Mouse (Mus musculus) forebrain, embryonic 11.5 days (tissue): ENCODE results near the gene Aldh1a2. TPM values are rescaled to one million over a fixed set of nuclear protein-coding genes. Genes with fewer than 3 reads are reported as not detected.

Experiments
- ATAC-seq: fragments of 200-750 bp; cut with Nextera tagmentation; replicated peaks from 2 replicates; pipeline ENCODE4 v1.8.0; 2017; ENCODE audit warnings: moderate TSS enrichment; ENCODE audit not compliant: low FRiP score
- DNase-seq: peaks from one replicate; pipeline ENCODE4 v3.0.0-alpha.2; 2017; ENCODE audit warnings: low spot score
- H3K27ac ChIP-seq: fragments of 300-500 bp; sonication (generic); 2 replicates; pipeline ENCODE4 v1.5.1; 2014; ENCODE audit warnings: low read depth, low read length
- H3K27me3 ChIP-seq: fragments of 300-500 bp; sonication (generic); 2 replicates; pipeline ENCODE4 v1.6.1; 2014; ENCODE audit warnings: mild to moderate bottlenecking, low read length, mixed read lengths; ENCODE audit not compliant: control insufficient read depth, insufficient read depth
- H3K36me3 ChIP-seq: fragments of 300-500 bp; sonication (generic); 2 replicates; pipeline ENCODE4 v1.6.1; 2014; ENCODE audit warnings: mild to moderate bottlenecking, low read length, moderate library complexity, mixed read lengths; ENCODE audit not compliant: control insufficient read depth, insufficient read depth
- H3K4me1 ChIP-seq: fragments of 300-500 bp; sonication (generic); replicated peaks from 2 replicates; pipeline ENCODE4 v1.6.1; 2014; ENCODE audit warnings: low read length, mixed read lengths; ENCODE audit not compliant: control insufficient read depth, insufficient read depth
- H3K4me2 ChIP-seq: fragments of 300-500 bp; sonication (generic); 2 replicates; pipeline ENCODE4 v1.6.1; 2014; ENCODE audit warnings: low read depth, mild to moderate bottlenecking, low read length, moderate library complexity, mixed read lengths; ENCODE audit not compliant: severe bottlenecking
- H3K4me3 ChIP-seq: fragments of 300-500 bp; sonication (generic); 2 replicates; pipeline ENCODE4 v1.5.1; 2014; ENCODE audit warnings: low read depth, low read length
- H3K9ac ChIP-seq: fragments of 300-500 bp; sonication (generic); 2 replicates; pipeline ENCODE4 v1.6.1; 2014; ENCODE audit warnings: low read length
- H3K9me3 ChIP-seq: fragments of 300-500 bp; sonication (generic); 2 replicates; pipeline ENCODE4 v1.6.1; 2016; ENCODE audit warnings: low read length, mixed read lengths; ENCODE audit not compliant: control insufficient read depth
- WGBS: fragments of 180-500 bp; shearing (Covaris S2); extraction: QIAGEN DNeasy Blood & Tissue Kit; methylation state at CpG from one replicate; pipeline ENCODE4 v1.1.7; 2014; 5-methylcytosine and 5-hydroxymethylcytosine counted together
- polyA plus RNA-seq: library from polyadenylated mRNA; unstranded; fragments of >200 nt; fragmentation: Nextera tagmentation; extraction: Ambion mirVana; gene quantifications from 2 replicates; pipeline ENCODE4 v1.2.1, GENCODE M21; 2014

Gene Aldh1a2
- polyA plus RNA-seq, 1 experiment from 2014 or later: 1.6 TPM

DNA sequence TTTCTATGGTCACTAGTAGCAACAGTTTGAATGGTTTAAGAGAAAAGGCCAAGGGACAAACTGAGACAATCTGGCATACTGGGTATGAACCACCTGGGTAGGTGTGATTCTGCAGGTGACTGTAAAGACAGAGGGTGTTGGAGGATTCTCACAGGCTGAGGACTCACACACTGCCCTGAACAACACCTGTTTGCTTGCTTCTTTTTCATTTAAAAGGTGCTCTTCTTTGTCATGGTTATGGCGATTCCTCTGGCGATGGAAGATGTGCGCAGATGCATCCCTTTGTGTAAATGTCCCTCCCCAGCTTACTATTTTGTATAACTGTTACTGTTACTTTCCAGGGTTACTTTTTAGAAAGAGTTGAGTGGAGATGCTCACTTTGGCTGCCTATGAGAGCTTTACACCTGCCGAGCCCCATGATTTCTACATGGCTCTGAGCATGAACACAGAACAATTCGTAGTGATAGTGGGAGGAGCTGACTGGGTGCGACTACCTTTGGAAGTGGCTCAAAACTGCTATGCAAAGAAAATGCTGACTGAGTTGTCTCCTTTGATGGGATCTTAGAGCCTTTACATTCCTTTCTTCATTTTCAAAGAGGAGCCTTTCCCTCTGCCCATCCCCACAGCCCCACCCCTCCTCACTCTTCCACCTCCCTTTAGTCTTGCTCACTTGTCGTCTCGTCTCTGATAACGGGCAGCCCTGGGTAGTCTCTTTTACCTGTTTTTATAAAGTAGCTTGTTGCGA lies 11.8 kb downstream of the Aldh1a2 start:
- ATAC-seq (no peak), DNase-seq (no peak)
- Histone ChIP-seq H3K4me3 (no peak overlapping the region), H3K4me2 (no peak overlapping the region), H3K4me1 (no peaks in the 10 kb centered on the region; the same call in 1 of the 2 replicates), H3K9me3 (no peaks in the 10 kb centered on the region), H3K36me3 (no peaks in the 10 kb centered on the region), H3K27ac (no peak overlapping the region), H3K27me3 (peaks cover 29% of the 10 kb centered on the region), H3K9ac (no peak overlapping the region)
- 30% methylated on average over 10 of the region's 10 CpGs for WGBS

DNA sequence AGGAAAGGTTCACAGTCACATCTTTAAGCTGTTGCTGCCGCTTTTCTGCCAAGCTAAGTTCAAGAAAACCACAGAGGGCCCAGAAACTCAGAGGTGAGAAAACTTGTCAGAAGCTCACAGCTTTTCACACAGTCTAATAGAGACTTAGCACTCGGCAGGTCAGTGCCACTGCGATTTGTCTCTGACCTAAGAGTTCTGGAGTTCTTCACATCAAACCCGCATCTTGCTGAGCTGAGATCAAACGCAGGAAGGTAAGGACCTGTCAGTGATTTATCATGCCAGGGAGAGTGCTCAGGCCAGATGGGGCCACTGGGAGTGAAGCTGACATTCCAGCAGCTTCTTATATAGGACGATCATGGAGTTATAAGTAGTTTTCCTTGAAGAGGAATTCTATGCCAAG lies 14.4 kb downstream of the Aldh1a2 start:
- no peak overlapping the region for H3K27ac ChIP-seq
- 31% methylated on average over 6 of the region's 6 CpGs for WGBS
- DNase-seq (no peak), ATAC-seq (no peak)
- no peak overlapping the region for H3K4me2 ChIP-seq
- H3K9ac ChIP-seq: no peak overlapping the region
- no peaks in the 10 kb centered on the region for H3K9me3 ChIP-seq
- peaks cover 29% of the 10 kb centered on the region for H3K27me3 ChIP-seq
- H3K36me3 ChIP-seq: no peaks in the 10 kb centered on the region
- H3K4me3 ChIP-seq: no peak overlapping the region
- no peaks in the 10 kb centered on the region; the same call in 1 of the 2 replicates for H3K4me1 ChIP-seq

GRCm38 (mm10) chr9:71236540-71236939 lies 21.0 kb downstream of the Aldh1a2 start:
- 95% methylated on average over 1 of the region's 1 CpGs for WGBS
- Histone ChIP-seq H3K27me3 (peaks cover 2% of the 10 kb centered on the region), H3K4me1 (no peaks in the 10 kb centered on the region), H3K9me3 (no peaks in the 10 kb centered on the region), H3K9ac (no peak overlapping the region), H3K4me2 (no peak overlapping the region), H3K36me3 (no peaks in the 10 kb centered on the region), H3K27ac (no peak overlapping the region), H3K4me3 (no peak overlapping the region)
- no peak for DNase-seq
- ATAC-seq: no peak

DNA sequence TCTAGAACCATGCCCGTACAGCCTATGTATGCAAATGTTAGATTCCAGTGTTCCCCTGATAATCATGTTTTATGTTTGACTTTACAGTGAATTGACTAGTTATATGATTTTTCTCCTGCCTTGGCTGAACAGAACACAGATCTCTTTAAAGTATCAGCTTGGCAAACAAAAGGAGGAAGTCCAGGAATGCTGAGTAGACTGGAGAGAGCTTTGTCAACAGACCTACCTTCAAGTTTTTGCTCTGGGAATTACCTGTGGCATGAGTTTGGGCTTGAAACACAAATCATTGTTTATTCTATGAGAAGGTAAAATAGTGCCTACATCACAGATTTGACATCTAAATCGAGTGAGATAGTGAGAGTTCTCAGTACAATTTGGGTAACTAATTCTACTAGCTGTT lies 24.3 kb downstream of the Aldh1a2 start:
- ATAC-seq: no peak
- WGBS: 81% methylated on average over 2 of the region's 2 CpGs

DNA sequence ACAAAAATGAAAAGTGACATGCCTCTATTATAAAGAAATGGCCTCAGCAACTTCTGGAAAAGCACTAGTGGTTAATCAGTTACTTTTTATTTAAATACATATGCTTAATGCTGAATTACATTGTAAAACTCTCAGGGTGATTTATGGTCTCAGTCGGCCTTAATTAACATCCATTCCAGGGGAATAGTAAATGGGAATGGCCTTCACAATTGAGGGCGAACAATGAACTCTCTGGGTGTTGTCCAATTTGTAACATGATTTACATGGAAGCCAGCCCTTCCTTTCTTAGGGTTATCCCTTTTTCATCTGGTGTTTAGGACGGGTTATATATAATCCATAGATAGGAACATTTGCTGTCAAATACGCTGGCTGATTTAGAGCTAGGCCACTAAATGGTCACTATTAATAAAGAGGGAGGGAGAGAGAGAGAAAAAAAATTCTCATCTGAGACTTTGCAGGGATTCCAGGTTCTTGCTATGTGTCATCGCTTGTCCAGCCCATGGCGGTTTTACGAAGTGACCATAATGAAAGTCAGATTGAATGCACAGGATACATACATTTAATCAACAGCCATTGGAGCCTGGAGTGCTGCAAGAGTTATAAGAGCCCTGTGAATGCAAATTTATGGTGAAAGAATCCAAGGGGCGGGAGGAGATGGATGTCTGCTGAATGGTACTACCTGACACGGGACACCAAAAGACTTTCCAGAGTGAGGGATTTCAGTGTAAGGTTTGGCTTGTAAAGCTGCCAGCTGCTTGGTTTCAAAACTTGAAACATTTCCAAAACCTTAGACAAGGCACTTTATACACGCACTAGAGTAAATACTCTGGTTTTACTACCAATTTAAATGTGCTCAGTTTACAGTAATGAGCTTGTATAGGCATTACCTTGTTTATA lies 26.2 kb downstream of the Aldh1a2 start:
- 80% methylated on average over 10 of the region's 10 CpGs for WGBS

More for the DNA sequence above, 24.3 kb downstream of the Aldh1a2 start:
- Histone ChIP-seq H3K4me3 (no peak overlapping the region), H3K27ac (no peak overlapping the region), H3K36me3 (no peaks in the 10 kb centered on the region), H3K9me3 (no peaks in the 10 kb centered on the region), H3K4me1 (no peaks in the 10 kb centered on the region), H3K4me2 (no peak overlapping the region), H3K9ac (no peak overlapping the region), H3K27me3 (no peaks in the 10 kb centered on the region; the same call in 1 of the 2 replicates)
- DNase-seq: no peak

DNA sequence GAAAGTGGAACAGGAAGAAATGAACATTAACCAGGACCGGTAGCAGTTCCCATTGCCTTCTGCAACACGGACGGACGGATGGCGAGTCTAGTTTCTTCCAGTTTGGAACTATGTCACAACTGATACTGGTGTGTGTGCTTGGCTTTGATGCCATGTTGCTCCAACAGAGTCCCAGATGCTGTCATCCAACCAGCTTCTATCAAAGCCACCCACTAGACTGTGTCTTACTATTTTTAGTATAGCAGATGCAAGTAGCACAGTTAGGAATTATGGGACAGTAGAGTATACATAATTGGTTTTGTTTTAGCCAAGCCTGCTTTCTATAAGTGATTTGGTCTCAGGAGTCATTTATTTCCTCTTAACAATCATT lies 26.8 kb downstream of the Aldh1a2 start:
- Histone ChIP-seq H3K9ac (no peak overlapping the region), H3K27ac (no peak overlapping the region), H3K27me3 (no peaks in the 10 kb centered on the region), H3K36me3 (no peaks in the 10 kb centered on the region), H3K4me3 (no peak overlapping the region), H3K9me3 (no peaks in the 10 kb centered on the region), H3K4me2 (no peak overlapping the region), H3K4me1 (no peaks in the 10 kb centered on the region)
- DNase-seq: no peak
- 98% methylated on average over 5 of the region's 5 CpGs for WGBS
- ATAC-seq: no peak

More for the DNA sequence above, 26.2 kb downstream of the Aldh1a2 start:
- no peak overlapping the region for H3K4me2 ChIP-seq
- ATAC-seq: no peak
- DNase-seq: no peak
- no peaks in the 10 kb centered on the region; the same call in 1 of the 2 replicates for H3K27me3 ChIP-seq
- H3K9ac ChIP-seq: no peak overlapping the region
- H3K4me3 ChIP-seq: no peak overlapping the region
- H3K27ac ChIP-seq: no peak overlapping the region
- no peaks in the 10 kb centered on the region for H3K36me3 ChIP-seq
- no peaks in the 10 kb centered on the region for H3K9me3 ChIP-seq
- no peaks in the 10 kb centered on the region for H3K4me1 ChIP-seq

GRCm38 (mm10) chr9:71254380-71254779 lies 38.8 kb downstream of the Aldh1a2 start:
- DNase-seq: no peak
- WGBS: 94% methylated on average over 2 of the region's 2 CpGs
- H3K9me3 ChIP-seq: no peaks in the 10 kb centered on the region

GRCm38 (mm10) chr9:71262711-71263110 lies 47.1 kb downstream of the Aldh1a2 start:
- Histone ChIP-seq H3K4me1 (no peaks in the 10 kb centered on the region), H3K36me3 (no peaks in the 10 kb centered on the region), H3K27me3 (no peaks in the 10 kb centered on the region), H3K9me3 (no peaks in the 10 kb centered on the region), H3K9ac (no peak overlapping the region), H3K4me2 (no peak overlapping the region), H3K27ac (no peak overlapping the region), H3K4me3 (no peak overlapping the region)
- ATAC-seq (no peak), DNase-seq (no peak)
- 89% methylated on average over 3 of the region's 3 CpGs for WGBS

More at GRCm38 (mm10) chr9:71254380-71254779, 38.8 kb downstream of the Aldh1a2 start:
- Histone ChIP-seq H3K4me3 (no peak overlapping the region), H3K9ac (no peak overlapping the region), H3K27me3 (no peaks in the 10 kb centered on the region), H3K27ac (no peak overlapping the region), H3K4me1 (no peaks in the 10 kb centered on the region), H3K36me3 (no peaks in the 10 kb centered on the region), H3K4me2 (no peak overlapping the region)
- ATAC-seq: no peak
